Mouse (Mus musculus) kidney, adult 9 months (tissue): Measurements from ENCODE around the gene Calml3.
"Not testable (repeated sequence)": the region's sequence is repeated elsewhere in the genome, so short reads cannot be mapped to it uniquely, and the experiment has no call there.

Experiments
- DNase-seq: peaks from one replicate; pipeline ENCODE4 v3.0.0; 2022

The Calml3 gene

GRCm38 (mm10) chr13:3804186-3804585, at the start of gene Calml3:
TSS of gene Calml3 (minus strand) at chr13:3804316.
- peak; percentile 45 for DNase-seq

- no peak for DNase-seq
Observed at GRCm38 (mm10) chr13:3850330-3850729, 46.2 kb upstream of the Calml3 start.

GRCm38 (mm10) chr13:3840662-3841061, 36.5 kb upstream of the Calml3 start:
- DNase-seq = not testable (repeated sequence)

- DNase-seq = not testable (repeated sequence)
Observed at GRCm38 (mm10) chr13:3837312-3837807, 33.2 kb upstream of the Calml3 start, which contains the start of gene Calm4. TSS of gene Calm4 (plus strand) at chr13:3837757.

- DNase-seq = not testable (repeated sequence)
Observed at GRCm38 (mm10) chr13:3833644-3834043, 29.5 kb upstream of the Calml3 start.

GRCm38 (mm10) chr13:3832450-3832849, 28.3 kb upstream of the Calml3 start:
- no peak for DNase-seq

GRCm38 (mm10) chr13:3831994-3832393, 27.9 kb upstream of the Calml3 start:
- DNase-seq = no peak

GRCm38 (mm10) chr13:3831546-3831945, 27.4 kb upstream of the Calml3 start:
- DNase-seq = no peak

- no peak for DNase-seq
Observed at GRCm38 (mm10) chr13:3825726-3826125, 21.6 kb upstream of the Calml3 start.

GRCm38 (mm10) chr13:3822105-3822504, 18.0 kb upstream of the Calml3 start:
- DNase-seq = no peak

GRCm38 (mm10) chr13:3818740-3819076, 14.6 kb upstream of the Calml3 start:
- no peak for DNase-seq

- no peak for DNase-seq
Observed at GRCm38 (mm10) chr13:3818012-3818739, 14.1 kb upstream of the Calml3 start.

GRCm38 (mm10) chr13:3807131-3807827, 3.2 kb upstream of the Calml3 start:
- peak; percentile 32 for DNase-seq

GRCm38 (mm10) chr13:3805638-3806037, 1.5 kb upstream of the Calml3 start:
- no peak for DNase-seq

- peak; percentile 62 for DNase-seq
Observed at GRCm38 (mm10) chr13:3805132-3805531, 1.0 kb upstream of the Calml3 start.

- DNase-seq = no peak
Observed at GRCm38 (mm10) chr13:3799386-3799785, 4.7 kb downstream of the Calml3 start.

- DNase-seq = no peak
Observed at GRCm38 (mm10) chr13:3798751-3799150, 5.4 kb downstream of the Calml3 start.

GRCm38 (mm10) chr13:3796649-3797048, 7.5 kb downstream of the Calml3 start:
- DNase-seq = no peak

GRCm38 (mm10) chr13:3789531-3789930, 14.6 kb downstream of the Calml3 start:
- no peak for DNase-seq

GRCm38 (mm10) chr13:3788588-3788987, 15.5 kb downstream of the Calml3 start:
- DNase-seq = no peak

- DNase-seq = no peak
Observed at GRCm38 (mm10) chr13:3787644-3788043, 16.5 kb downstream of the Calml3 start.

GRCm38 (mm10) chr13:3787102-3787501, 17.0 kb downstream of the Calml3 start:
- DNase-seq = peak; percentile 79

- no peak for DNase-seq
Observed at GRCm38 (mm10) chr13:3783621-3784020, 20.5 kb downstream of the Calml3 start.

- DNase-seq = no peak
Observed at GRCm38 (mm10) chr13:3782499-3782898, 21.6 kb downstream of the Calml3 start.
